Mouse (Mus musculus): ENCODE measurements around the gene Cog5.
A peak's percentile ranks its signal among the peaks of the same experiment; 100 is the strongest.
"Not testable (repeated sequence)": the region's sequence is repeated elsewhere in the genome, so short reads cannot be mapped to it uniquely, and the experiment has no call there.

Cog5 gene

GRCm38 (mm10) chr12:31654197-31654964 is at the start of gene Cog5, which contains the start of gene Dus4l:
TSS of gene Cog5 (plus strand) at chr12:31654869.
TSS of gene Dus4l (minus strand) at chr12:31654826.
- DNase-seq = peak; percentile 94 to 98

DNA sequence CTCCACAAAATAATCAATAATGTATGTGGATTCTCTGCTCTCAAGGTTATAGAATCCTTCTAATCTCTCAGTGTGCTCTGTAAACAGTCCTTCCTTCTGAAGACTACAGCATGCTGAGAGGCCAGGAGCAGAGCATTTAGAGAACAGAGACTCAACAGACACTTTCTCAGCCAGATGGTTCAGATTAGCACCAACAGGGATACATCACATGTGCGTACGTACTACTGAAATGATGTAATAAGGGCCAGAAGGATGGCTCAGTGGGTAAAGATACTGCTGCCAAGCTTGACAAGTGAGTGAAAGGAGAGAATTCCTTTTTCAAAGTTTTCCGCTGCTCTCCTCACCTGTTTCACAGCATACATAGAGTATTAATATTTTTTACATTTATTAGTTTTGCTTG is 49.8 kb upstream of the Cog5 start:
- DNase-seq = no peak

DNA sequence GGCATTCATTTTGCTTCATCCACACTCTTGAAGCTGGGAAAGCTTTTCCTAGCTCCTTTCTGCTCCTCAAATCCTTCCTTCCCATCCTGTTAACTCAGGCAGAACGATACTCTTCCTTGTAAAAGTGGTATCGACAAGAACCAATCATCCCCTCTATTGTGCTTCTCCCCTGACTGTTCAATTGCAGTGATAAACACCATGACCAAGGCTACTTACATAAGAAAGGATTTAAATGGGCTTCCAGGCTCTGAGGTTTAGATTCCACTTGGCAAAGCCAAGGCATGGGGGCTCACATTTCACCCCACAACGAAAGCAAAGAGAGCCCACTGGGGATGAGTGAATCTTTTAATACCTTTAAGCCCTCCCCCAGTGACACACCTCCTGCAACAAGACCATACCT is 46.5 kb upstream of the Cog5 start:
- DNase-seq = no peak

- DNase-seq = no peak
Measured at GRCm38 (mm10) chr12:31613353-31613752, 41.3 kb upstream of the Cog5 start.

- DNase-seq = no peak
Measured at GRCm38 (mm10) chr12:31620106-31620505, 34.6 kb upstream of the Cog5 start.

GRCm38 (mm10) chr12:31625016-31625415 is 29.7 kb upstream of the Cog5 start:
- no peak for DNase-seq

DNA sequence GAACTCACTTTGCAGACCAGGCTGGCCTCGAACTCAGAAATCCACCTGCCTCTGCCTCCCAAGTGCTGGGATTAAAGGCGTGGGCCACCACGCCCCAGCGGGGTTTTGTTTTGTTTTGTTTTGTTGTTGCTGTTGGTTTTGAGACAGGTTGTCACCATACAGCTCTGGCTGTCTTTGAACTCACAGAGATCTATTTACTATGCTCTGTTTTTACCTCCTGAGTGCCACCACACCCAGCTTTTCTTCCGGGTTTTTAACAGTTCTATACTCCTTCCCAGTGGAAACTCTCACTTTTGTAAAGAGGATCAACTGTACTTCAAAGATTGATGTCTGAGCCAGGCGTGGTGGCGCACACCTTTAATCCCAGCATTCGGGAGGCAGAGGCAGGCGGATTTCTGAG is 26.3 kb upstream of the Cog5 start:
- DNase-seq = not testable (repeated sequence)

- no peak for DNase-seq
Measured at GRCm38 (mm10) chr12:31633970-31634342, 20.7 kb upstream of the Cog5 start.

DNA sequence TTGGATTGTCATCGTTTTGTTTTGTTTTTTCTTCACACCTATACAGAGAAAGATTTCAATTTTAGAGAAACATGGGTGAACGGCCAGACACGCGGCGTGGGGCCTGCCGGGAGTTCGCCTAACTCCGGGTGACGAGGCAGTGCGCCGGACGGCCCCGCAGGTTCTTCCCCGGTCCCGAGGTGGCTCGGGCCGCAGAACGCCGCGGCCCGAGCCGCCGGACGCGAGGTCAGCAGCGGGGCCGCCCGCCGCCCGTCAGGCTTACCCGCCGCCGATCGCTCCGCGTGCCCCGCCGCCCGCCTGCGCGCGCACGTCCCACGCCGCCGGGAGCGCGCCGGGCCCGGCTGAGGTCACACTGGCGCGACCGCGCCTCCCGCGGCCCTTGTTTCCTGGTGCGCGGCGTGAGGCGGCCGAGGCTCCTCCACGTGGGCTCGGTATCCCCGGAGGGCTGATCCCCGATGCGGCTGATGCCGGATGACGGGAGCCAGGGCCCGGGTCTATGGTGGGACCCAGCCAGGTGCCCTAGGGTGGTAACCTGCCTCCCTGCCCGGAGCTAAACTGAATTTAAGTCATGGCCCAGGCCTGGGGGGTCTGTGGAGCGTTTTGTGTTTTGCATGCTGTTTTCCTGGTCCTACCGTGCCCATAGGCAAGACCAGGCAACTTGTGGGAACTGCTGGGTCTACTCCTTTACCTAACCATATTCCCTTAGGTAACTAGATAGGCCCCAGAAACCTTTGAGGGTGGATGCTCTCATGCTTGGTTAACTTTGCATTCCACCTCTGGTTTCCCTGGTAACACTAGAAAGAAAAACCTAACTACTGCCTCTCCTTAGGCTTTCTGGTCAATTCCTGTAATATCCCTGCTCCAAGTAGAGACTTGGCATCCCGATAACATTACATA is 20.1 kb upstream of the Cog5 start, which contains the start of gene Bcap29:
Bcap29 (minus strand) TSS at position 316 of the 897 bp plus-strand sequence.
- DNase-seq = peak; percentile 51 to 65

DNA sequence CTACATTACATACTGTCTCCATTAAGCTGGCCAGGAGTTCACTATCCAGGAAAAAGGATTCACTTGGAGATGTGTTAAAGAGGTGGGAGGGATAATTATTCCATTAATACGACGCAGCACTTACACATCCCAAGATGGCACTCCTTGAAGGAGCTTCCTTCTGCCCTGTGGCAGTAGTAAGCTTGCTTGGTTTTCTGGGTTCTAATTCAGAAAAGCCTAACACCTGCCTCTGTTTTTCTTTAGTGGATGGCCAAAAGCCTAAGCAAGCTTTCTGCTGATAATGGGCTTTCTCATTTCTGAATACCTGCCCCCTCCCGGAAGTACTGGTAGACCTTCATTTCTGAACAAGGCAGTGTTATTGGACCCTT is 19.4 kb upstream of the Cog5 start:
- DNase-seq = no peak

DNA sequence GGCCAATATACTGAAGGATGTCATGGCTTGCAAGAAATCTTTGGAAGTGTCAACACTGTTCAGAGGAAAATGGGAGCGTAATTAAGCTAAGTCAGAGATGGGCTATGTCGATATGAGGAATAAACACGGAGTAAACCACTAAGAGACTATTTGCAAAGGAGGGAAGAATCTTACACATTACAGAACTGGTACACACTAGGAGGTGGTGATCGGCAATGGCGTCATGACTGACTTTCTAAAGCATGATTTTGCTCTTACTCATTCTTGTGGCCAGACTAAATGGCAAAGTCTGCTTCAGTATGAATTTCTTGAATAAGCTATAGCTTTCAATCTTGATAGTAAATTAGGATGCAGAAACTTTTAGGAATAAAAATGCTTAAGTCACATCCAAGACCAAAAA is 1.1 kb upstream of the Cog5 start:
- DNase-seq = no peak

DNA sequence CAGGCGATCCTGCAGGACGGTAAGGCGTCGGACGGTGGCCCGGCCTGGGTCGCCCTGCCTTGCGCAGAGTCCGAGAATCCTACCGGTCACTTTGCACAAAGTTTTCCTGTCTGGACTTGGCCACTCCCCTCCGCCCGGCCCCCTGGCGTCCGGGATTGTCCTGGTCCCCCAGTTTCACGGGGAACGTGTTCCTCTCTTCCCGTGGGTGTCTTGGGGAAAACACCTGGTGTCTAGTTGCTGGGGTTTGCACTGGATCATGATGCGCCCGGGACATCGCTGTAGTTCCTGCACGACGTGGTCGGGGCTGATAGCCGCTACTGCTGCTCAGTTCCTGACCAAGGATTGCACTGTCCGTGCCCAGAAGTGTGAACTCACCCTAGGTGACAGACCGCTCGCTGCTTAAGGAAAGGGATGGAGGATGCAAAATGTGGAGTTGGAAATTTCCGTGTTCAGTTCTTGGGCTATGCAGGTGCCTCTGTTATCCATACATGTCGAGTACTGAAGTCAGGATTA is 352 bp downstream of the Cog5 start:
- no peak for DNase-seq

- DNase-seq = no peak
Measured at GRCm38 (mm10) chr12:31656841-31657240, 2.2 kb downstream of the Cog5 start.

GRCm38 (mm10) chr12:31665999-31666398 is 11.3 kb downstream of the Cog5 start:
- no peak for DNase-seq

GRCm38 (mm10) chr12:31667187-31667586 is 12.5 kb downstream of the Cog5 start:
- no peak for DNase-seq

DNA sequence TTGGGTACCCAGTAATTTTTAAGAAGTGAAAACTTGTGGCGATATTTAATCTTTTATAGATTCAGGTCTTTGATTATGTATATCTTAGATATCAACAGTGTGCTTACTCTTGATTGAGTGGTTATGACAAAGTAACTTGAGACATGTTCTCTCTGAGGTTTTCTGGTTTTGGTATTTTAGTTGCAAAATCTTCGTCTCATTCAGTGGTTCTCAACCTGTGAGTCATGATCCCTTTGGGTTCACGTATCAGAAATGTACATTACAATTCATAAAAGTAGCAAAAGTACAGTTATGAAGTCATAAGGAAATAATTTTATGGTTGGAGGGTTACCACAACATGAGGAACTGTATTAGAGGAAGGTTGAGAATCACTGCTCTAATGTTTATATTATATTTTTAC is 32.0 kb downstream of the Cog5 start:
- no peak for DNase-seq

DNA sequence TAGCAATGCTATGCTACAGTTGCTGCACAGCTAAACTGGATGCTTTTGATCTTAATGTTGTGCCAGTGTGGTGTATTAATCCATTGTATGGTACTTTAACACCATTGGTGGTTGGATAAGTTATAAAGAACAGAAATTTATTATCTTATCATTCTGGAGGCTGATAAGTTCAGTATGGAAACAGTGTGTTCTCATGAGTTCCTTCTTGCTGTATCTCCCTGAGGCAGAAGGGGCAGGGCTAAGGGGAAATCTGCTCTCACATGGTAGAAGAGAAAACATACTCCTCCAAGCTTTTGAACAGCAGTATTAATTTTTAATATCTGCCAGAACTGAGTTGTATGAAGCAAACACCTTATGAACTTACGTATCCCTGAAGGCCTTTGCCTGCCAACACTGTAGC is 38.6 kb downstream of the Cog5 start:
- no peak for DNase-seq

DNA sequence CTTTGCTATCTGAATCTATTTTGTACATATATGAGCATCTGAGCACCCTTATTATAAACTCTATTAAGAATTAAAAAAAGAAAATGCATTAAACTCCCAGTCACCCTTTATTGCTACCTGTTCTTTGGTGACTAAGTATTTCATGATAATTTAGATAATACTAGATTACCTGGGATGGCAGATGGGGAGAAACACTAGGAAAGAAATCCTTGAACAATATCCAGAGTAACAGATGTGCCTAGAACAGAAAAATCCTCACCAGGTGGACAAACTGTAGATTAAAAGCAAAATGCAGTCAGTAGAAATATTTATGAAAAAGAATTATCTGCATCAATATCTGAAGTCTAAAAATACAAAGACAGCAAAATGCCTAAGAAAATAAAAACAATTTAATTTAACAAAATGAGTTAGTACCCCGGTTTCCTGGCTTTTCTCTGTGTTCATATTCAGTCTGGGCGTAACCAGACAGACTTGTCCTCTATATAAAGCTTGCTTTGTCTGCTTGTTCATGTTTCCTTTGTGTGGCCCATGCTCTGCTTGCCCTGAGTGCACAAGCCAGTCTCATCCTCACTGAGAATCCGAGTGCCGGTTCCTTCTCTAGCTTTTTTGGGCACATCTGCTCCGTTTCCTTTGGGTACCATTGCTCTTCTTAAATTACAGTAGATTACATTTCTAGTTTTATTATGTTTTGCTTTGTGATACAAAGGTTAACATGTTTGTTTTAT is 46.1 kb downstream of the Cog5 start:
- no peak for DNase-seq

DNA sequence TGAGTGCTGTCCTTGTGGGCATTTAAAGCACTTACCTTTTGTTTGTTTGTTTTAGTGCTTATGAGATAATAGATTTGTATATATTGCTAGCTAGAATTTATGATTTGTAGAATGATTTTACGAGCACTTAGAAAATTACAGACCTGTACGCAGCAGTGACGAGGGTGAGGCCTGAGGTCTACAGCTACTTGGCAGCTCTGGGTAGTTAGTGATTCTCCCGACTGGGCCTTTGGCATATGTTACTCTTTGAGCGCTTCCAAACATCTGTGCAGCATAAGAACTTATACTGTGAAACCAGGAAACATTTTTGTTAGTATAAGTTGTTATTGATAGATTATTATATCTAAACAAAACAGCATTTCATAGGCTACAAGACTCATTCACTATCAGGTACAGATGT is 46.7 kb downstream of the Cog5 start:
- no peak for DNase-seq

- DNase-seq = no peak
Measured at GRCm38 (mm10) chr12:31703904-31704303, 49.2 kb downstream of the Cog5 start.

DNA sequence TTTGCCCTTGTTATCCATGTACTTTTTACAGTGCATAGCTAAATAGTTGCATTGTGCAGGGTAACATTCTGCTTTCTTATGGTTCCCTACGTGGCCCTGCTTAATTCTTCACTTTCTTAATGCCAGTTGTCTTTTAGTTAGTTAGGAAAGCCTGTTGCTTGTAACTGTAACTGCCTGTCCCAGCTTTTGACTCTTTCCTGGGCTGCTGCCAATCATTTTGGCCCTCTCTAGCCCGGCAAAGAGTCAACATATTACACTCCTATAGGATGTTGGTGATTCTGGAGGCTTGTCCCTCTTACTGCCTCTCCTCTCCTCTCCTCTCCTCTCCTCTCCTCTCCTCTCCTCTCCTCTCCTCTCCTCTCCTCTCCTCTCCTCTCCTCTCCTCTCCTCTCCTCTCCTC is 51.5 kb downstream of the Cog5 start:
- DNase-seq = no peak

- no peak for DNase-seq
Measured at GRCm38 (mm10) chr12:31707531-31707930, 52.9 kb downstream of the Cog5 start.

- no peak for DNase-seq
Measured at GRCm38 (mm10) chr12:31709665-31710064, 55.0 kb downstream of the Cog5 start.

Data from kidney, adult 8-10 months (tissue).